Mouse (Mus musculus): Measurements from ENCODE around the gene Ndufa3.

DNA sequence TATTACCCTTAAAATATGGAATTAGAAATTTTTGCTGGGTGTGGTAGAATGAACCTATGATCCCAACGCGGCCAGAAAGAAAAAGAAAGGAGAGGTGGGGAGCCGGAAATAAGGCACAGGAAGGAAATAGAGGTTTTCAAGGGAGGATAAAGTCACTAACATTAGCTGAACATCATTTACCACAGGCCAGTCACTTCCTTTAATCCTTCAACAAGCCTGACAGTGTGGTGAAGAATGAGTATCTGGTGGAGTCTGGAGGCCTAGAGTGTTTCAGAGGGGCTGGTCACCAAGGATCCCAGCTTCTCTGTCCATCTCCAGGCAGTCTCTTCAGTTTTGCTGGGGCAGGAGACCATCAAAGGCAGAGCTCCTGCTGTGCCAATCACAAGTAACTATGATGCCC lies 6.7 kb upstream of the Ndufa3 start:
- TF ChIP-seq CTCF (IDR thresholded peaks at IDR 0.05; ENCODE audit: control insufficient read depth, insufficient read depth, low read length) (no peak), POLR2A (IDR thresholded peaks at IDR 0.05; ENCODE audit: borderline replicate concordance, control insufficient read depth, low read depth, low read length) (no peak)
